Mouse (Mus musculus) kidney, postnatal 14 days (tissue): ENCODE measurements around the gene Usp43.

Experiments
- DNase-seq: peaks from one replicate; pipeline ENCODE4 v3.0.0; 2022; ENCODE audit warnings: mixed read lengths

Gene Usp43

GRCm38 (mm10) chr11:67805538-67805937 lies 116.4 kb downstream of the Usp43 start:
- no peak for DNase-seq
